Mouse (Mus musculus) spleen, adult 18-20 months (tissue): Measurements from ENCODE around the gene D17Wsu92e.
A peak's percentile ranks its signal among the peaks of the same experiment; 100 is the strongest.

Source experiments
- DNase-seq, 2 experiments: peaks; one replicate each; pipeline ENCODE4 v3.0.0; 2022; ENCODE audit warnings: mixed read lengths in 2 of 2

Gene D17Wsu92e

DNA sequence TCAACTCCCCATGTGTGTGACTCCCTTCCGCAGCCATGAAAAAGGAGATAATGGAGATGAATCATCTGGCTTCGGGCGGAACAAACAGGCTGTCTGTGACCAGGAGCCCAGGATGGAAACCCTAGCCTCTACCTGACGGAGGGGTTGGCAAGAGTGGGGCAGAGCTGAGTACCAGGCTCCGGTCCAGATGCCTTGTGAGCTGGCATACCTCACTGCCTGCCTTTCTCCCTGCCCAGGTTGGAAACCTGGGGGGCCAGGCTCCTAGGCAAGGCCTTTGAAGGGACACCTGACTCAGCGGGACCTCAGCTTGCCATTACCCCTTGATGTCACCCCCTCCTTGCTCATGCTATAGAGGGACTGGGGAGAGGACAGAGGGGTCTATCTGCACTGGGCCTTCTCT, 79.5 kb downstream of the D17Wsu92e start:
- no peak for DNase-seq

- DNase-seq, result no peak
Measured at GRCm38 (mm10) chr17:27734344-27735073, 85.9 kb downstream of the D17Wsu92e start.

DNA sequence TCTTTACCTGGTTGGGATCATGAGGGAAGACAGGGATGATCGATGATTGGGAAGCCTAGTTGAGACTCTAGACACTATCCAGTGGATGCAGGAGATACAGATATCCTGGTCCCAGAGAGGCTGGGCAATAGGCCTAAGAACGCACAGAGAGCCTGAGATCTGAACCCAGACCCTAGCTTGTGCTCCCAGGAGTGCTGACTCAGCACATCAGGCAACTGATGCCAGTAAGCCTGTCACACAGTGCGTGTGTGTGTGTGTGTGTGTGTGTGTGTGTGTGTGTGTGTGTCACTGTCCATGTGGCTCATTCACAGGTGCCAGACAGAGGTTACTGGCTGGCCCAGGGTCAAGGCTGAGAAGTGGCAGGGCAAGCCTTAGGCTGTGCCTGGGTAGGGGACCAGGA, 87.8 kb downstream of the D17Wsu92e start:
- DNase-seq, result no peak

- no peak for DNase-seq
Measured at GRCm38 (mm10) chr17:27732152-27732551, 88.3 kb downstream of the D17Wsu92e start.

DNA sequence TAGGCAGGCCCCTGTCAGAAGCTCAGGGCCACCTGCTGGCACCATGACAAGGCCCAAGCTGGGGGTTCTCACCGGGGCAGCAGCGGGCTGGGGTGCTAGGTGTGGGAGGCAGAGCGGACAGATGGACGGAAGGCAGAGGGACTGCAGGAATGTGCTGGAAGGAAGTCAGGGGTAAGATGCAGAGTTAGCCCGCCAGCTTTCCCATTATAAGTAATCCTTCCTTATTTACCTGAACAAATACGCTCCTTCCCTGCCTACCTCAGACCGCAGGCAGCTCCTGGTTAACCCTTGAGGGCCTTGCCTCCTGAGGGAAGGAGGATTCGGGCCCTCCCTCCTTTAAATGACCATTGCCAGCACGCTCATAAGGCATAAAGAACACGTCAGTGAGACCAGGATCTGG, 91.7 kb downstream of the D17Wsu92e start, which contains the start of gene Spdef:
Gene Spdef (minus strand): TSS at position 186 of the 400 bp plus-strand sequence.
- DNase-seq, result no peak

- DNase-seq, result no peak
Measured at GRCm38 (mm10) chr17:27726527-27726926, 93.9 kb downstream of the D17Wsu92e start.

GRCm38 (mm10) chr17:27725412-27725811, 95.0 kb downstream of the D17Wsu92e start:
- DNase-seq, result no peak

GRCm38 (mm10) chr17:27725011-27725410, 95.4 kb downstream of the D17Wsu92e start:
- no peak for DNase-seq

GRCm38 (mm10) chr17:27724327-27724726, 96.1 kb downstream of the D17Wsu92e start:
- DNase-seq, result no peak

- no peak for DNase-seq
Measured at GRCm38 (mm10) chr17:27721125-27721664, 99.3 kb downstream of the D17Wsu92e start.

DNA sequence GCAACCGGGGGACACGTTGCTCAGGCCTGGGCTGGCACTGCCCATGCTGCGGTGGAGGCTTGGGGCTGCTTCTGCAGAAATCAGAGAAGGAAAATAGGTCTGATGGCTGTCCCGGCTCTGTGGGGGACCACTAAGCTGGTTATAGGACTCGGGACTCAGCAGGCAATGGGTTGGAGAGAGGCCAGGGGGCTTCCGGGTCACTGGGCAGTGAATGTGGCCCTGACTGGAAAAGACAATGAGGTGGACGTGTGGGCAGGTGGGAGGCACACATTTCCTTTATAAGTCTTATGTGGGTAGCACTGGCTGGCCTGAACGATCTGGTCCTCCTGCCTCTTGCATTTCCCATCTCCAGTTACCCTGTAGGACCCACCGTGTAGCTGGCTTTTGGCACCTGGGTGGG, 100.1 kb downstream of the D17Wsu92e start:
- no peak for DNase-seq

- no peak for DNase-seq
Measured at GRCm38 (mm10) chr17:27719663-27720062, 100.8 kb downstream of the D17Wsu92e start.

GRCm38 (mm10) chr17:27718250-27718649, 102.2 kb downstream of the D17Wsu92e start:
- DNase-seq, result no peak

- DNase-seq, result no peak
Measured at GRCm38 (mm10) chr17:27716804-27717203, 103.6 kb downstream of the D17Wsu92e start.

- no peak for DNase-seq
Measured at GRCm38 (mm10) chr17:27712832-27713231, 107.6 kb downstream of the D17Wsu92e start.

- DNase-seq, result no peak
Measured at GRCm38 (mm10) chr17:27709650-27710049, 110.8 kb downstream of the D17Wsu92e start.

- DNase-seq, result peak; percentile 22 to 35
Measured at GRCm38 (mm10) chr17:27707954-27708661, 112.3 kb downstream of the D17Wsu92e start.

DNA sequence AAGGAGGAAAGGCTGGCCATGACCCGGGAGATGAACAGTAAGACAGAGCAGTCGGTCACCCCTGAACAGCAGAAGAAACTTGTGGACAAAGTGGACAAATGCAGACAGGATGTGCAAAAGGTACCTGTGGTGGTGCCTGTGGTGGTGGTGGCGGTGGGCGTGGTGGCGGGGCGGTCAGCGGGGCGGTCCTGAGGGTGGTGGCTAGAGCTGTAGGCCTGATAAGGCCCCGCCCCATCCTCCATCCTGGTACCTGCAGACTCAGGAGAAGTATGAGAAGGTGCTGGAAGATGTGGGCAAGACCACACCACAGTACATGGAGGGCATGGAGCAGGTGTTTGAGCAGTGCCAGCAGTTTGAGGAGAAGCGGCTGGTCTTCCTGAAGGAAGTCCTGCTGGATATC, 114.8 kb downstream of the D17Wsu92e start:
- DNase-seq, result no peak

DNA sequence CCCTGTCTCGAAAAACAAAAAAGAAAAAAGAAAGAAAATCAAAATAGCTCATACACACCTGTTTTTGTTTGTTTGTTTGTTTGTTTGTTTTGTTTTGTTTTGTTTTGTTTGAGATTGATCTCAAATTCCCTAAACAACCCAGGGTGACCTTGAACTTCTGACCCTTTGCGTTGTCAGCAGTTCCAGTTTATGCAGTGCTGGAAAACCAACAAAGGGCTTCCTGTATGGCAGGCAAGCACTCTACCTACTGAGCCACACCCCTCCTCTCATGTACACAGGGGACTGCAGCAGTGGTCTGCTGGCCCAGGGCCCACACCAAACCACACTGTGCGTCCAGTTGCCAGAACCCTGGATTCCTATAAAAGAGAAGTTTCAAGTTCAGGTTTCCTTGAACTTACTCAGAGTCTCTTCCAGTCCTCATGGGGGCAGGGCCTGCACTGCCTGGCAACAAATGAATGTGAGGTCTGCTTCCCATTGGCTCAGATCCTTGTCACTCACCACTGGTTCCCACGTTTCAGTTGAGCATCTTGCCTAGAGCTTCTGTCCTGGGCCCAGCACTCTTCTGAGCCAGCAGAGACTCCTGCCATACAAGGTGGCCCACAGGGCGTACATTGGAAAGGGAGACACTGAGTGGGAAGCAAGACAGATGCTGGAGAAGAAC, 116.4 kb downstream of the D17Wsu92e start:
- no peak for DNase-seq

- DNase-seq, result peak; percentile 20 to 50
Measured at GRCm38 (mm10) chr17:27702518-27702917, 117.9 kb downstream of the D17Wsu92e start.

DNA sequence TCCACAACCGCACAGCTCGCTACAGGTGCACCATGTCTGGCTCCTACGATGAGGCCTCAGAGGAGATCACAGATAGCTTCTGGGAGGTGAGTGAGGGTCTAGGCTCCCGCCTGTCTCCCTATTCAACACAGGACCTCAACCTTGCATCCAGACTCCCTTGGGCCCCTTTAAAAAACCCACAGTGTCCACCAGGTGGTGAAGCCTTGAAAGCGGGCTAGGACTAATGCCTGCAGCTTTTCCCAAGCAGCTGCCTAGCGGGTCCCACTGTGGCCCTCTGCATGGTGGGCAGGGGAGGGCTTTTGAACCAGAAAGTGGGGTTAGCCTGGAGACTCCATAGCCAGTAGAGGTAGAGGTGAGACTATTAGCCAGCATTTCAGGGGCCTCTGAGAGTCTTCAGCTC, 118.6 kb downstream of the D17Wsu92e start:
- no peak for DNase-seq
